Mouse (Mus musculus) retina, embryonic 14.5 days (tissue): Measurements from ENCODE around the gene Mxi1.

Source experiments
- DNase-seq: peaks from one replicate; pipeline ENCODE4 v3.0.0-alpha.2; 2015; ENCODE audit warnings: low spot score

Gene Mxi1

DNA sequence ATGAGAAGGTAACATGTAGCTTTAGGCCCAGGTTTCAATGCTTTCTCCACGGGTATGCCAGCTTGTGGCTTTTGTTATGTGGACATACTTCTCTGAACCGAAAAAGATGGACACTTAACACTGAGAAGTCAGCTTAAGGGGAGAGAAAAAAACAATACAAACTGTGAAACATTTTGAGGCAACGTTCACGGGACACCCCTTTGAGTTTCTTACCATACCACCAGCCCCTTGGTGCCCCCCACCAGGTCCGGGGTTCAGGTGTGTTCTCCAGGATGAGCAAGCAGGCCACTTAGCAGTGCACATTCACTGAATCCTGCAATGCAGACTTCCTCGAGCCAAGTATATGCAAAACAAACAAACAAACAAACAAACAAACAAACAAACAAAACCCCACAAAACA, 14.5 kb downstream of the Mxi1 start:
- DNase-seq = no peak

DNA sequence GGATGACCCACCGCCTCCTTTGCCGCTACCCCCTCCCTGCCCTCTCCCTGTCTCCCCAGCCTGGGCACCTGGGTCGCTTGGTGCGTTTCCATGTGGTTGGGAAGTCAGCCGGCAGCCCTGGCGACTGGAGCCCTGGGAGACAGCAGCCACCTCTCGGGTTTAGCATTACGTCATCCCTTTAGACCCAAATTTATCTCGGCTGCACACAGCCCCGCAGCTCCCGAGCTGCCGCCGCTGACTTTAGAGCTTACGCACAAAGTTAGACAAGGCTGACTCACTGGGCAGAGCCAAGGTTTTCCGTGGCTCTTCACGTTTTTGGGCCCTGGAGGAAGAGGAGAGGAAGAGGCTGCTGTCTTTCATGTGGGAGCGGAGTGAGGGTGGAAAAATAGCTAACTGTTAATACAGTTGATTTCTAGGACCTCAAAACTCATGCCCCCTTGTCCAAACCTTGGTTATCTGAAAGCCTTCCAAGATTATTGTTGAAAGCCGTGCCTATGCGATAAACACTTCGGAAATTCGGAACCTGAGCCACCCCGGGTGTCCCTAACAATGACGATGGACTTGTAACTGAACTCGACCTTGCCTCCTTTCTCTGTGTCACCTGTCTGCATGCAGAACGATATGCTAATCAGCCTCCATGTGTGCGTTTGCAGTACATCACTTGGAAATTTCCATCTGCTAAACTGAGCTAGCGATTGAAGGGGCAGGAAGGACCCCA, 15.4 kb downstream of the Mxi1 start:
- DNase-seq = peak; percentile 63

DNA sequence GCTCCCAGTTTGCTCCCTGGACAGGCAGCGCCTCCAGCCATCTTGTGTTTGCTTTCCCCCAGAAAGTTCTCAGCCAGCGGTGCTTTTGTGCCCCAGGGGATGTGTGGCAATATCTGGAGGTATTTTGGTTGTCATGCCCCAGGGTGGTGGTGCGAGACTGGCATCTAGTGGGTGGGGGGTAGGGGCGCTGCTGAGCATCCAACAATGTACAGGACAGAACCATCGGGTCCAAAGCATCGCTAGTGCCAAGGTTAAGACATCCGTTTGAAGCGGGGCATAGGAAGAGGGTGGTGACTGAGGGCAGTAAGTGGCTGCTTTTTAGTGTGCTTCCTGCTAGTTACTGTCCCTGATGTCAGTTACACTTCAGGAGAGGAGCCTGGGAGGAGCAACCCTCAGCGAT, 17.8 kb downstream of the Mxi1 start:
- DNase-seq = no peak

GRCm38 (mm10) chr19:53329221-53329991, 19.1 kb downstream of the Mxi1 start:
- peak; percentile 92 for DNase-seq

GRCm38 (mm10) chr19:53329992-53330381, 19.7 kb downstream of the Mxi1 start:
- DNase-seq = peak; percentile 76

DNA sequence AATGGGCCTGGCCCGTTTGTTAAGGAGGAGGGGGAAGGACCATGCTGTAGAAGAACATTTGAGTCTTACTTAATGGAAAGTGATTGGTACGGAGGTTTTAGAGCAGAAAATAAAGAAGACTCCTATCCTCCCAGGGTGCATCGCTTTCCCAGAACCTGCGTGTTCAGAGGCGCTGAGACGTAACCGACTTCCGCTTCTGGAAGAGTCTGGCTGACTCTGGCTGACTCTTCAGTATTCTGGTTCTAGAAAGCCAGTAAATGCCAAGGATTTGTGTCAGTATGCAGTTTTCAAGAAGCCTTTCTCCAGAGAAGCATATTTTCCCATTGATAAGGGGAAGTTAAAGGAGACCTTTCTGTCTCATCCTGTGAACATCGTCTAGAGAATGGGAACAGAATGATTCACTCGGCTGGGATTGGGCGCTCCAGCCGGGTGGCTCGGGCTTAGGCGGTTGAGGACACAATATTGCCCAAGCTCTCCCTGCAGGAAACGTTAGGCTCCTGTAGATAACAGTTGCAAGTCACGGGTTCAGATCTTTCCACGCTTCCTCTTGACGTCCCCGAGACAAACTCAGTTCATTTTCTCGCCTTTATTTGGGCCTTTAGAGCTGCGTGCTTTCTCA, 21.7 kb downstream of the Mxi1 start:
- no peak for DNase-seq

GRCm38 (mm10) chr19:53333730-53334129, 23.4 kb downstream of the Mxi1 start:
- no peak for DNase-seq

DNA sequence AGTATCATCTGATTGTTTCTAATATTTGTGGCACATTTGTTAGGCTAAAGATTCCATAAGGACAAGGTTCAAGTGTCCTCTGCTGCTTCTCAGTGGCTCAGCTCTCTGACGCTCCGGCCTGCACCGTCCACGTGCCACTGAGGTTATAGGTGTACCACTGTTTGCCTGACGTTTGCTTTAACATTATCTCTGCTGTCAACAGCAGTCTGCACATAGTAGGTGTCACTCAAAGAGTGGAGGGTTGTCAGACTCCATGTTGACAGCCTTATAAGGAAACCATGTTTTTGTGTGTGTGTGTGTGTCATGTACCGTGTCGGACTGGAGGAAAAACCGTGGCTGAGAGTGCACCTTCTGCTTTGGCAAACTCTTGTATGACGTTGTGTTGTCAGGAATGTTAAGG, 24.9 kb downstream of the Mxi1 start:
- no peak for DNase-seq

- no peak for DNase-seq
These were observed 30.1 kb downstream of the Mxi1 start for GRCm38 (mm10) chr19:53340423-53340822.

DNA sequence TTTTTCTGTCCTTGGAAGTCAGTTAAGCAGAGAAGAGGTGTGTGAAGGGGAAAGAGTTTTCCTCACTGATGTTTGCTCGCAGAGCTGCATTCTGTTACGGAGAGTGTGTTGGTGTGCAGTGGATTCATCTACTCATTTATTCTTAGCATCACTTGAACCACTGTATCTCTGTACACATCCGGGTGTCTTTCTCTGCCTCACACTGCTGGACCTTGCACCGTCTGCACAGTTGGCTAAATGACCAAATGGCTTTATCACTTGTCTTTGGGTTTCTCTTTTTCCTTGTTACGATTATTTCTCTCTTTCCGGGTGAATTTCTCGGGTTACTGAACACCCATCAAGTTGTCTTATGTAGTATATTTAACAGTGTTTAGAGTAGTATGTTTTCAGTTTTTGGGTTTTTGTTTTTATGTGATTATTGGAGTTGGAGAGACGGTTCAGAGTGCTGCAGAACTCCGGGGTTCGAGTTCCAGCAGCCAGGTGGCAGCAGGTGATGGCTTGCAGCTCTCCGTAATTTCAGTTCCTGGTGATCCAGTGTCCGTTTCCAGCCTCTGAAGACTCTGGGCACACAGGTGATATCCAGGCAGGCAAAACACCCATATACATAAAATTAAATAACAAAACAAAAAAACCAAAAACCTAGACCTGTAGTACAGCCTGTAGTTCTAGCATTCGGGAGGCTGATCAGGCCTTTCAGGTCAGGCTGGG, 33.0 kb downstream of the Mxi1 start:
- DNase-seq = no peak

DNA sequence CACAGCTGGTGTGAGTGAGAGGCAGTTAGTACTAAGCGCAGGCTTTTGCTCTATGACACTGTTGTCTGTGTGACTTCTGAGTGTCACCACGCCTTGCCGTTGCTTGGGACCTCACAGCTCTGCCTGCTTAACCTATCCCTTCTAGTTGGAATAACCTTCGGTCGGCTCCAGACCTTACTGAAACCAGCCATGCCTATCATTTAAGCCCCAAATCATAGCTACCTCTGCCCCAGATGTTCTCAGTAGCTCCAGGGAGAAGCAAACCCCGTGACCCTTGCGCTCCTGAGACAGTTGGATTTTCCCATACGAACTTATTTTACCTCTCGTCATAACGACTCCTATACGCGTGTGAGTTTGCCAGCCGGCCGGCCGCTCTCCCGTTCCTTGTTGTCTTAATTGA, 33.7 kb downstream of the Mxi1 start:
- DNase-seq = no peak

GRCm38 (mm10) chr19:53345766-53346165, 35.4 kb downstream of the Mxi1 start:
- DNase-seq = no peak

- DNase-seq = no peak
These were observed 43.5 kb downstream of the Mxi1 start for GRCm38 (mm10) chr19:53353864-53354263.

GRCm38 (mm10) chr19:53354271-53355000, 44.1 kb downstream of the Mxi1 start:
- no peak for DNase-seq

DNA sequence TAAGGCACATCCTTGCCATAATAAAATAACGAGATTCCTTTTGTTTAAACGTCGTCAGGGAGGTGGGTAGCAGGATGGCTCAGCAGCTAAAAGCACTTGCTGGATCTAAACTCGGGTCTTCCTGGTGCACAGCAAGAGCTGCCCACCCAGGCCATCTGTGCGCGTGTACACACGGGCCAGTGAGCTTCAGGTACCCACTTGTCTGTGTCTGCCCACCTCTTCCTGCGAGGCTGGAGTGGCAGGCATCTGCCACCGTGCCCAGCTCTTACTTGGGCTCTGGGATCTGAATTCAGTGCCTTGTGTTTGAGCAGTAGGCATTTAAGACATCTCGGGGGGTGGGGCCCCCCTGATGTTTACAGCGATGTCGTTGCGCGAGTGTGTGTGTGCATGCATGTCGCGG, 44.7 kb downstream of the Mxi1 start:
- no peak for DNase-seq

DNA sequence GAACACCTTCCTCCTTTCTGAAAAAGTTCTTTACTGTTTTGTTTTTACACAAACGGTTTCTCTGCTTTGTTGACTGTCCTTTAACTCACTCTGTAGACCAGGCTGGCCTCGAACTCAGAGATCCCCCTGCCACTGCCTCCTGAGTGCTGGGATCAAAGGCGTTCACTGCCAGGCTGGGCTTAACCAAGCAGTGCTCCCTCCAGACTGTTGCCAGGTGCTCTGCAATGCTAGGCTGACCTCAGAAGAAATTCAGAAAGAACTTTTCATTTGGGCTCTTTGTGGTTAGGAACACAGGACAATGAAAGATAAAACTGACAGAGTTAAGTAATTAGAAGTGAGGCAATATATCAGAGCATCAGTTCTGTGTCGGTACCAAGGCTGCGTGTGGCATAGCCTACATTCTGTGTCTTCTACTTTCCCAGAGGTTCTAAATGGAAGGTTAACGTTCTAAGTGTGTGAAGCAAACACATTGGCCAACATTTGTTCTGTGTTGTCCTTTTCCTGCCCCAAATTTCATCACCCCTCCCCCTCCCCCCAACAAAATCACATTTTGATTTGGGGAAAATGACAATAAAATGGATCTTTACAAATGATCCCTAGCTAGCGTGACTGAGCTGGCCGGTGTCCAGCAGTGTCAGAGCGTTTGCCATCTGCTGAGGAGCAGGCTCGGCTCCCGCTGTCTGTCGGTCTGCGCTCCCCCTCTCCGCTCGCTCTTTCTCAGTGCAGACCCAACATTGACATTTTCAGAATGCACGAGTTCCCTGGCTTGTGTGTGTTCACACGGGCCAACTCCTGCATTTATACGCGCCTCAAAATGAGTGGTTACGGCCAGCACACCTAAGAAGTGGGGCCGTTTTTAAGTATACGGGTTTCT, 49.1 kb downstream of the Mxi1 start:
- no peak for DNase-seq

DNA sequence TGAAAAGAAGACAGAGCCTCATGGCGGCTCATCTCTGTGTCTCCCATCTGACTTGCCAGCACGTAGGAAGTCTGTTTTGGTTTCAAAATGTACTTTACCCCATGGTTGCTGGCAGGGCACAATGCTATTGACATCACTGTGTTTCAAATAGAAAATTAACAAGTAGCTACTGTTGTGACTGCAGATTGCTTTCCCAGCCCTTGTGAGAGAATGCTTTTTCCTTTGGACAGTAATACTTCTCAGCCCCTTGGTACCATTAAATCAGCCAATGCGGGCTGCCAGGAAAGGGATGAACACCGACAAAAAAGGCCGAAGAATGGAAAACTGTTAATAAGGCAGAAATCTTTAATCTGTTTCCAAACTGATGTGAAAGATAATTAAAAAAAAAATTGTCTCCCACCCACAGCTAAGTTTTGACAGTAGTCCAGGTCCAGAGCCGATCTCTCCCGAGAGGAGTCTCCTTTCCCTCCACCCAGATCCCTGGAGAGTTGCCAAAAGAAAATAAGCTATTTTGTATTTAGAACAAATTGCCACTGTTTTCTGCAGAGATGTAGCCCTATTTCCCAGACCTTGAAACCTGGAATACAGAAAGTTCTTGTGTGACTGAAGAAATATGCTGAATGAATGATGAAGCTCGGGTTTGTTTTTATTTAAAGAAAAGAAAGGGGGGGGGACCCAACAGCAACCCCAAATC, 50.1 kb downstream of the Mxi1 start:
- no peak for DNase-seq

DNA sequence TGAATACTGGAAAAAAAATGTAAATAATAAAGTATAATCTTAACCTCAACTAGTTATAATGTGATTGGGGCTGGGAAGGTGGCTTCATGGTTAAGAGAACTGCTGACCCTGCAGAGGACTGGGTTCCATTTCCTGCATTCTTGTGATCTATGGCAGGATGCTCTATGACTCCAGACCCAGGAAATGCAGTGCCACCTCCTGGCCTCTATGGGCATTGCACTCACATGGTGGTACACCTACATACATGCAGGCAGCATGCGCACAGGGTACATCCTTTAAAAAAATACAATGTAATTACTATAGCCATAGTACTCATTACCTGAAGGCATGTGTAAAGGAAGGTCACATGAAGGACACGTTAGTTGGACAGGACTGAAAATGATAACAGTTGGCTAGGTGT, 52.6 kb downstream of the Mxi1 start:
- DNase-seq = peak; percentile 51

DNA sequence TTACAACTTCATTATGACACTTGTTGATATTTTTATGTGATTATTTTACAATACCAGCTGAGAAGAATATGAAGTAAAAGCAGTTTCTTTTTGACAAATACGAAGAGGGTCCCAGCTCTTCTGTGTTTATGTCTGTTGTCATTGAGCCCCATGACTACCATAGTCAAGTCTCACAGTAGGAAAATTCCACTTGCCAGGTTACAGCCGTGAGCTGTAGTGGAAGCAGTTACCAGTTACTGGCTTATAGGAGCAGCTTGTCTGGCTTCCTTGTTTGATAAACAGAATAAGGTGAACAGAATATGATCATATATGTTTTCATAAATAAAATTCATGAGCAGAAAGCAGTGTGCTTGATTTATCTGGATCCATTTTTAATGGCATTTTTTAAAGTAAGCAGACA, 54.2 kb downstream of the Mxi1 start:
- DNase-seq = no peak

DNA sequence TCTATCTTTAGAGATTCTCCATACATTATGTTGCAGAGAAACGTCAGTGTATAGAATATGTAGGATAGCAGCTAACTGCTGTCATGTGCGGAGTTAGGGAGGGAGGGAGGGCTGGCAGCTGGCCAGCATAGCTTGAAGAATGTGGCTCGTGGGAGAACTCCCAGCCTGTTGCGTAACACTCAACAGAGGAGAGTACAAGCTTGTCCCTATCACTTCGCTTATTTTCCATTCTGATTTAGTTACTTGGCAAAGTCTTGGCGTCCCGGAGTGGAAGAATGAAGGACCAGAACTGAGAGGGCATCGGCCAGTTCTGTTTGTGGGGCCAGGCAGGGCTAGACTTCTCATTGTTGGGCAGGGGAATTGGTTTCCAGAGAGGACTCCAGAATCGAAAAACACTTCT, 54.6 kb downstream of the Mxi1 start:
- DNase-seq = peak; percentile 43
